In genomic region chr3:51510903-51511302, GRCm38 (mm10) we compare ENCODE assay signal across 8 mouse cellular contexts. TPM values are rescaled to one million over a fixed set of nuclear protein-coding genes. Genes with fewer than 3 reads are reported as not detected.
DNase-seq lines count a peak whose midpoint lies in the region; ATAC-seq and TF ChIP-seq lines count a peak whose summit lies in the region.

No protein-coding gene starts in this region.

- H3K36me3 ChIP-seq in kidney, adult 2 months (ENCODE audit: control insufficient read depth, insufficient read depth, low read length) = no peaks in the 10 kb centered on the region
- no peaks in the 10 kb centered on the region for H3K36me3 ChIP-seq in limb, embryonic 13.5 days
- H3K36me3 ChIP-seq in stomach, embryonic 15.5 days = no peaks in the 10 kb centered on the region

- TF ChIP-seq CTCF in kidney, adult 2 months (conservative IDR thresholded peaks at IDR 0.05; ENCODE audit: insufficient read depth, insufficient read length, low read depth, low read length) = peak; percentile 93

- no peak overlapping the region for H3K27ac ChIP-seq in kidney, adult 2 months (ENCODE audit: insufficient read depth, low read depth, low read length)
- no peak overlapping the region for H3K27ac ChIP-seq in limb, embryonic 13.5 days
- no peak overlapping the region for H3K27ac ChIP-seq in stomach, embryonic 15.5 days

- H3K4me3 ChIP-seq in kidney, adult 2 months (ENCODE audit: insufficient read depth, low read depth, low read length) = peak overlapping the region; percentile 26
- H3K4me3 ChIP-seq in limb, embryonic 13.5 days = 0 out of 2 replicates have a peak overlapping the region, but pooled peaks have one; percentile 2
- 0 out of 2 replicates have a peak overlapping the region, but pooled peaks have one; percentile 10 for H3K4me3 ChIP-seq in stomach, embryonic 15.5 days (replicated peaks)

- 16% methylated on average over 8 of the region's 8 CpGs for WGBS in kidney, adult 2 months
- 30% methylated on average over 8 of the region's 8 CpGs for WGBS in limb, embryonic 13.5 days
- 24% methylated on average over 8 of the region's 8 CpGs for WGBS in stomach, embryonic 15.5 days

- no peak overlapping the region for H3K9ac ChIP-seq in limb, embryonic 13.5 days
- no peak overlapping the region for H3K9ac ChIP-seq in stomach, embryonic 15.5 days

- ATAC-seq in limb, embryonic 13.5 days (ENCODE audit: low FRiP score, low read depth) = no peak
- peak; percentile 27; the same call in 1 of the 2 replicates for ATAC-seq in stomach, embryonic 15.5 days (ENCODE audit: insufficient read depth, low FRiP score, low read depth)

- no peaks in the 10 kb centered on the region for H3K27me3 ChIP-seq in kidney, adult 2 months (replicated peaks; ENCODE audit: control insufficient read depth, insufficient read depth, low read length)
- no peaks in the 10 kb centered on the region for H3K27me3 ChIP-seq in limb, embryonic 13.5 days
- no peaks in the 10 kb centered on the region for H3K27me3 ChIP-seq in stomach, embryonic 15.5 days (replicated peaks)

- TF ChIP-seq POLR2A in kidney, adult 2 months (IDR thresholded peaks at IDR 0.05; ENCODE audit: low read depth, low read length) = no peak

- H3K4me1 ChIP-seq in kidney, adult 2 months (ENCODE audit: control insufficient read depth, insufficient read depth, low read length) = no peaks in the 10 kb centered on the region
- no peaks in the 10 kb centered on the region for H3K4me1 ChIP-seq in limb, embryonic 13.5 days
- no peaks in the 10 kb centered on the region for H3K4me1 ChIP-seq in stomach, embryonic 15.5 days

- H3K4me2 ChIP-seq in limb, embryonic 13.5 days (replicated peaks) = peak overlapping the region; percentile 32
- H3K4me2 ChIP-seq in stomach, embryonic 15.5 days = peak overlapping the region; percentile 34

- H3K9me3 ChIP-seq in limb, embryonic 13.5 days = no peaks in the 10 kb centered on the region
- no peaks in the 10 kb centered on the region for H3K9me3 ChIP-seq in stomach, embryonic 15.5 days

- DNase-seq in 3T3-L1 (ENCODE audit: low read depth, low spot score) = peak; percentile 94
- DNase-seq in adrenal gland, adult 2 months = peak; percentile 77
- peak; percentile 56 for DNase-seq in embryo, embryonic 11.5 days (ENCODE audit: low read depth, low spot score)
- DNase-seq in heart, adult 11 months = peak; percentile 95
- DNase-seq in kidney, adult 2 months = peak; percentile 79
- DNase-seq in naive thymus-derived CD4-positive, alpha-beta T cell, adult 2 months (ENCODE audit: low read depth) = peak; percentile 85

RNA-seq across cellular contexts. Expression of gene Rab33b, which starts 27.2 kb away (rescaled TPM):
- total RNA-seq in adrenal gland, adult 2 months (2021) = 10 to 100 TPM; 12.3 to 13.5 TPM
- polyA plus RNA-seq in adrenal gland, adult 2 months (2012; rRNA removed) = 7.6 and 9.4 TPM in 2 replicates
- polyA plus RNA-seq in kidney, adult 2 months (2012; rRNA removed) = 6.8 and 7.7 TPM in 2 replicates
- polyA plus RNA-seq in limb, embryonic 13.5 days (2015; fragmentation: Nextera tagmentation; extraction: Ambion mirVana) = 29.1 and 29.5 TPM in 2 replicates
- polyA plus RNA-seq in stomach, embryonic 15.5 days (2015; fragmentation: Nextera tagmentation; extraction: Ambion mirVana) = 23.7 and 26.7 TPM in 2 replicates

RNA-seq across cellular contexts. Expression of gene Setd7, which starts 49.8 kb away (rescaled TPM):
- total RNA-seq in adrenal gland, adult 2 months (2021) = 10 to 100 TPM; 37.2 to 53.2 TPM
- 14.2 and 17.6 TPM in 2 replicates for polyA plus RNA-seq in adrenal gland, adult 2 months (2012; rRNA removed)
- polyA plus RNA-seq in kidney, adult 2 months (2012; rRNA removed) = 11.8 and 14.1 TPM in 2 replicates
- polyA plus RNA-seq in limb, embryonic 13.5 days (2015; fragmentation: Nextera tagmentation; extraction: Ambion mirVana) = 4.9 and 5.1 TPM in 2 replicates
- 3.6 and 5.0 TPM in 2 replicates for polyA plus RNA-seq in stomach, embryonic 15.5 days (2015; fragmentation: Nextera tagmentation; extraction: Ambion mirVana)
